Mouse (Mus musculus): ENCODE data around the gene Ankrd52. TPM values are rescaled to one million over a fixed set of nuclear protein-coding genes. Genes with fewer than 3 reads are reported as not detected.

The Ankrd52 gene
- polyA plus RNA-seq (2012; rRNA removed) = 7.5 and 9.2 TPM in 2 replicates

GRCm38 (mm10) chr10:128376455-128377211 lies at the start of gene Ankrd52:
Ankrd52 (plus strand) TSS chr10:128377115.

GRCm38 (mm10) chr10:128337306-128338181 lies 39.4 kb upstream of the Ankrd52 start, which contains the start of gene Cs:
Cs (plus strand) TSS chr10:128337734.

GRCm38 (mm10) chr10:128368402-128369217 lies 8.3 kb upstream of the Ankrd52 start, which contains the start of gene Coq10a:
Coq10a (minus strand) TSS chr10:128368997.

GRCm38 (mm10) chr10:128401056-128401455 lies 24.1 kb downstream of the Ankrd52 start, which contains the start of gene Slc39a5:
Slc39a5 (minus strand) TSS chr10:128401229.

GRCm38 (mm10) chr10:128411211-128412054 lies 34.5 kb downstream of the Ankrd52 start, which contains the start of the genes Nabp2 and Rnf41:
Nabp2 (minus strand) TSS chr10:128411492.
Rnf41 (plus strand) TSS chr10:128411657.

Other genes starting within 250 kb of the Ankrd52 start
- gene Rbms2, start 196.8 kb upstream of the Ankrd52 start, polyA plus RNA-seq (2012; rRNA removed) = 38.4 and 39.6 TPM in 2 replicates
- 3.0 and 3.8 TPM in 2 replicates for gene Gls2, start 182.7 kb upstream of the Ankrd52 start, polyA plus RNA-seq (2012; rRNA removed)
- gene Spryd4, start 165.3 kb upstream of the Ankrd52 start, polyA plus RNA-seq (2012; rRNA removed) = 5.6 and 6.4 TPM in 2 replicates
- not detected in 2 replicates for gene Mip, start 151.3 kb upstream of the Ankrd52 start, polyA plus RNA-seq (2012; rRNA removed)
- 0.65 and 1.6 TPM in 2 replicates for gene Timeless, start 145.1 kb upstream of the Ankrd52 start, polyA plus RNA-seq (2012; rRNA removed)
- gene Apon, start 123.0 kb upstream of the Ankrd52 start, polyA plus RNA-seq (2012; rRNA removed) = 0.10 TPM in 1 of 2 replicates, not detected in the other
- 0.87 and 0.95 TPM in 2 replicates for gene Apof, start 108.4 kb upstream of the Ankrd52 start, polyA plus RNA-seq (2012; rRNA removed)
- gene Stat2, start 106.6 kb upstream of the Ankrd52 start, polyA plus RNA-seq (2012; rRNA removed) = 6.2 and 8.3 TPM in 2 replicates
- 0.04 TPM in 1 of 2 replicates, not detected in the other for gene Il23a, start 78.4 kb upstream of the Ankrd52 start, polyA plus RNA-seq (2012; rRNA removed)
- 5.9 and 9.0 TPM in 2 replicates for gene Pan2, start 73.8 kb upstream of the Ankrd52 start, polyA plus RNA-seq (2012; rRNA removed)
- gene Cnpy2, start 54.7 kb upstream of the Ankrd52 start, polyA plus RNA-seq (2012; rRNA removed) = 10.5 and 16.3 TPM in 2 replicates
- 146 and 160 TPM in 2 replicates for gene Cs, start 39.4 kb upstream of the Ankrd52 start, polyA plus RNA-seq (2012; rRNA removed)
- gene Coq10a, start 8.1 kb upstream of the Ankrd52 start, polyA plus RNA-seq (2012; rRNA removed) = 8.6 and 9.5 TPM in 2 replicates
- 0.83 and 0.84 TPM in 2 replicates for gene Slc39a5, start 24.1 kb downstream of the Ankrd52 start, polyA plus RNA-seq (2012; rRNA removed)
- gene Nabp2, start 34.4 kb downstream of the Ankrd52 start, polyA plus RNA-seq (2012; rRNA removed) = 9.5 and 10.9 TPM in 2 replicates
- gene Rnf41, start 34.5 kb downstream of the Ankrd52 start, polyA plus RNA-seq (2012; rRNA removed) = 7.1 and 8.2 TPM in 2 replicates
- 32.1 and 38.8 TPM in 2 replicates for gene Smarcc2, start 82.1 kb downstream of the Ankrd52 start, polyA plus RNA-seq (2012; rRNA removed)
- gene Myl6, start 117.0 kb downstream of the Ankrd52 start, polyA plus RNA-seq (2012; rRNA removed) = 404 and 639 TPM in 2 replicates
- gene Myl6b, start 121.6 kb downstream of the Ankrd52 start, polyA plus RNA-seq (2012; rRNA removed) = 1.6 and 1.9 TPM in 2 replicates
- gene Esyt1, start 148.8 kb downstream of the Ankrd52 start, polyA plus RNA-seq (2012; rRNA removed) = 22.8 and 23.2 TPM in 2 replicates
- 6.9 and 7.8 TPM in 2 replicates for gene Zc3h10, start 170.7 kb downstream of the Ankrd52 start, polyA plus RNA-seq (2012; rRNA removed)
- 1,075 and 1,307 TPM in 2 replicates for gene Rpl41, start 172.2 kb downstream of the Ankrd52 start, polyA plus RNA-seq (2012; rRNA removed)
- gene Pa2g4, start 188.9 kb downstream of the Ankrd52 start, polyA plus RNA-seq (2012; rRNA removed) = 4.8 and 7.2 TPM in 2 replicates
- 15.2 and 18.8 TPM in 2 replicates for gene Erbb3, start 212.5 kb downstream of the Ankrd52 start, polyA plus RNA-seq (2012; rRNA removed)
- 506 and 586 TPM in 2 replicates for gene Rps26, start 249.6 kb downstream of the Ankrd52 start, polyA plus RNA-seq (2012; rRNA removed)